Mouse (Mus musculus) ZHBTc4 (cell line): ENCODE results near the gene Fam92b.

Experiments used
- DNase-seq: peaks from one replicate; pipeline ENCODE4 v3.0.0-alpha.2; 2011; ENCODE audit warnings: low read depth, low spot score

Fam92b gene

GRCm38 (mm10) chr8:120160366-120160765, 16.9 kb downstream of the Fam92b start:
- no peak for DNase-seq

DNA sequence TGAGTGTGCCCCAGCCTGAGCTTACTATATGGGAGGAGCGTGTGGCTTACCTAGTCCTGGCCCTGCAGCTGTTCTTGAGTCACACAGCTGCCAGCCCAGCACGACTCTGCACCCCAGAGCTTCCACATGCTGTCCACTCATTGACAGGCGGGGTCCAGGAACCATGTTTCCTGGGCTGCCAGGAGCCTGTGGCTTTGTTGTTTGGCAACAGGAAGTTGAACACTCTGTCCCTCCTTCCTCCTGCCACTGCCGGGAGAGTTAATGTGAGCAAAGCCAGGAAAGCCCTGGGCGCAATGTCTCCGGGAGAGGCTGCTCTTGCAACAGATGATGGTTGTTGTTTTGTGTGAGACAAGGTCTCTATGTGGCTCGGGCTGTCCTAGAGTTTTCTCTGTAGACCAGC, 24.6 kb downstream of the Fam92b start:
- peak; percentile 28 for DNase-seq

DNA sequence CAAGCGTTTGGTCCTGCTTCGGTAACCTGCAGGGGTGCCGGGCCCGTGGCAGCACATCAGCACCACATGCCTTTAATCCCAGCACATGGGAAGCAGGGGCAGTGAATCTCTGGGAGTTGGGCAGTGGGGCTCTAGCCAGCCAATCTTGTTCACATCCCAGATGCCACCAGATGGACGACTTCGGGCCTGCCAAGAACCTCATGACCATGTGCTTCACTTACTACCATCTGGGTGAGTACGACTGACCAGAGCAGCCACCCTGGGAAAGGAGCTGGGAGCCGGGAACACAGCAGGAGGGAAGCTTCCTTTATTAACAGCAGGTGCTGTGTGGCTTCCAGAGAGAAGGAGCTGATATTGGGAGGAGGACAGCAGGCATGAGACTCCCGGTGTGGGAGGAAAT, 26.1 kb downstream of the Fam92b start:
- no peak for DNase-seq

- DNase-seq, result no peak
Measured at GRCm38 (mm10) chr8:120150028-120150427, 27.2 kb downstream of the Fam92b start.

- peak; percentile 52 for DNase-seq
Measured at GRCm38 (mm10) chr8:120146051-120146450, 31.2 kb downstream of the Fam92b start.

- no peak for DNase-seq
Measured at GRCm38 (mm10) chr8:120144652-120145301, 32.5 kb downstream of the Fam92b start.

DNA sequence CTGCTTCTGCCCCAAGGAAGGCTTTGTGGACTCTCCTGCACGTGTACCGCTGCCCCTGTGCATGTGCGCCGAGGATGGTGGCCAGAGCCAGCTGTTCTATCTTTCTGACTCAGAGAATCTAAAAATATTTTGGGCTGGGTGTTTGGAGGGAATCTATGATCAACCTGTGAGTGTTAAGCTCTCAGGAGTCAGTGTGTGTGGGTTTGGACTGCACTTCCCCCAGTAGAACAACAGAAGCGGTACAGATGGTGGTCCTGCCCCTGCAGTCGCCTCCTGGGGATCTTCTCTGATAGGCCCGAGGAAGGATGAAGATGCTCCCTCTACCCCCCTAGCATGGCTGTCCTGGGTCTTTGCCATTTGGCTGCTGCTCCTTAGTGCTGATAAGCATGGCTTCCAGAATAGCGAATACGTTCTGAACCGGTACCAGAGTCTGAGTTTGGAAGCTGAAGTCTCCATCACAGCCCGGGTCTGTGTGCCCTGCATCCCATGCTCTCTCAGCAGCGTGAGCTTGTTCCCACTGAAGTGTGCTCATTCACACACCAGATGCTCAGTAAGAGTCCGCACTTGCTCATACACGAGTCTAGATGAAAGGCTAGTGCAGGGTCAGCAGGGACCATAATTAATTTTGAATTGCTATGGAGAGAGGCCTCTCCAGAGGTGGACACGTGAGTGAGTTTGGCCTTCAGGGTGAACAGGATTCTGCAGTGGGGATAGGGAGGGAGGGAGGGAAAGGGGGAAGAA, 33.2 kb downstream of the Fam92b start:
- no peak for DNase-seq

DNA sequence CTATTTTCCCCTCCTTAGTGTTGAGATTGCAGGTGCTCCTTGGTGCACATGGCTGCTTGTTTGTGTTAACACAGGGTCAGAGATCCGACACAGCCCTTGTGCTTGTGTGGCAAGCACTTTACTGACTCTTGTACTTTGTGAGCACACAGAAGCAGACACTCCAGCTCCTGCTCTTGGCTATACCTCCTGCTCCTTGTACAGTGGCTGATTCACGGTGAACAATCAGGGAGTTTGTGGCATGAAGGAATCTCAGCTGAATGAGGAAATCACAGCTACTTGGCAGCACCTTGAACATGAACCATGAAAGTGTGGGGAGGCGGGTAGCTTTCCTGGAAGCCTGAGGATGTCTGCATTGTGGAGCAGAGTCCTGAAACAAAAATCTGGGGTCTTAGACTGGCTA, 36.5 kb downstream of the Fam92b start:
- no peak for DNase-seq

DNA sequence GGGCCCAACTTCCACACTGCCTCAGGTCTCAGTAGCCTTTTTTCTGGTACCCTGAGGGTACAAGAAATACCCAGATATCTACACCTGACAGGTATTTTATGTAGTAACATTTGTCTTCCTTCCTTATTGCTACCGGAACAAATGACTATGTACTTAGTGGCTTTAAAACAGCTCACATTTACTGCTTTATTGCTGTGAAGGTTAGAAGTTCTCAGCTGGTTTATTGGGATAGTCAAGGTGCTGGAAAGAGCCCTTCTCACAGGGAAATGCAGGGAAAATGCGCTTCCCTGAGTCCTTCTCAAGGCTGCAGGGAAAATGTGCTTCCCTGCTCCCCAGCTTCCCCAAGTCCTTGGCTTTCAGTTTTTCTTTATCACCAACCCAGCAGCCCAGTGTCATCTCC, 38.3 kb downstream of the Fam92b start:
- no peak for DNase-seq

GRCm38 (mm10) chr8:120136618-120137017, 40.6 kb downstream of the Fam92b start:
- DNase-seq, result no peak

GRCm38 (mm10) chr8:120135687-120136086, 41.6 kb downstream of the Fam92b start:
- no peak for DNase-seq

DNA sequence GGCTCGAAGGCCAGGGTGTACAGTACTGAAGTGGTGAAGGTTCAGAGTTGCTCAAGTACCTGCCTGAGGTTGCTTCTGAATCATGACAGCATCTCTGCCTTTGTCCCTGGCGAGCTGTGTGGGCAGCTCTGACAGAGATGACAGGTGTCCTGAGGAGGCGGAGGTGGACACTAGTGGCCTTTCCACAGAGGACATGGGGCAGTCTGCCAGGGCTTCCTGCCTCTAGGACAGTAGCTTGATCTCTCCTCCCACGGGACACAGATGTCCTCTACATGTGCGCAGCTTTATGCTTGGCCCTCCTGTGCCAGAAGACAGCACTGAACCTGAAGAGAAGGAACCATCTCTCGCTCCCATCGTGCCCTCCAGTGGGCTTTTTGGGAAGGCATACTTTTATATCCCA, 44.1 kb downstream of the Fam92b start:
- DNase-seq, result no peak

GRCm38 (mm10) chr8:120131158-120131557, 46.1 kb downstream of the Fam92b start:
- DNase-seq, result no peak

DNA sequence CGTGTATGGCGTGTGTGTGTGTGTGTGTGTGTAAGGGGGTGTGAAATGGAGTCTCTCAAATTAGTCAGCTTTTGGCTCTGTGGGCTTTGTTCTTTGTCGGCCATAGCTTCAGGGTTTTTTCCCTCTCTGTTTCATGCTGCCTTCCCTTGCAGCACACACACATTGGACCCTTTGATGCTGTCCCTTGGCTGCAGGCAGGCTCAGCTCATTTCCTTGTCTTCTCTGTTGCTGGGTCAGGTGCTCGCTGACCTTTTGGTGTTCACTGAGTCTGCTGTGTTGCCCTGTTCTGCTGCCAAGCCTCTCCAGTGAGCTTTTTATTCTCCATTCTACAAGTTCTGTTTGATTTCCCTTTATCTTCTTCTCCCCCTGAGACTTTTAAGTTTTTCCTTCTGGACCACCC, 47.7 kb downstream of the Fam92b start:
- DNase-seq, result no peak

DNA sequence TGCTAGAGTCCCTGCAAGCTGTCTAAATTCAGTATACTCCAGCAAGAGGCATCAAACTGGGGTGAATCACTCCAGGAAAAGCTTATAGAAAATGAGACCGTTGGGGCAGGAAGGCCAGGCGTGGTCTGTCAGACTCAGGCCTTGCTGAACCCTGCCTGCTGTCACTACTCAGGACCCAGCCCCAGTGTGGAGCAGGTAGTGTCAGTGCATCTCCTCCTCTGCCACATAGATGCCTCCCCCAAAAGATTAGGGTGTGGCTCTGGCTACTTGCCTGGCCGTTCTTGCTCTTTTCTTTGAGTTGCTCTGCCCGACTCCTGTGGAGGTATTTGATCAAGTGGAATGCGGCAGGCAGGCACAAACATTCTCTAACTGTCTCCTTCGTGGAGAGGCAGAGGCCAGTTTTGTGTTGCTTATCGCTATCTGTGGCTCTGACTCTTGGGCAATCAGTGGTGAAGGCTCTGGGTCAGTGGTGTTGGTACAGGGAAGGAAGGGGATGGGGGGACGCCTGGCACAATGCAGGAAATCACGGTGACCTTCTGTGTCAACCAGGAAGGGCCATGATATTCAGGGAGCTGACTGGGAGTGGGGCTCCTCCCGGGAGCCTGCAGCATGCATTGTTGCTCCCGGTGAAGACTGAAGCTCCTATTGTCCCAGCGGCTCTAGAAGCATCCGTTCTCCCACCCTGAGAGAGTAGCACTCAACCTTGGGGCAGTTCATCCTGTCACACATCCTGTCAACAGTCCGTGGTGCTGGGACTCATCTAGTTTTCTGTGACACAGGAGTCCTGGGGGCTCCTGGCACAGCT, 50.7 kb downstream of the Fam92b start:
- peak; percentile 30 for DNase-seq

DNA sequence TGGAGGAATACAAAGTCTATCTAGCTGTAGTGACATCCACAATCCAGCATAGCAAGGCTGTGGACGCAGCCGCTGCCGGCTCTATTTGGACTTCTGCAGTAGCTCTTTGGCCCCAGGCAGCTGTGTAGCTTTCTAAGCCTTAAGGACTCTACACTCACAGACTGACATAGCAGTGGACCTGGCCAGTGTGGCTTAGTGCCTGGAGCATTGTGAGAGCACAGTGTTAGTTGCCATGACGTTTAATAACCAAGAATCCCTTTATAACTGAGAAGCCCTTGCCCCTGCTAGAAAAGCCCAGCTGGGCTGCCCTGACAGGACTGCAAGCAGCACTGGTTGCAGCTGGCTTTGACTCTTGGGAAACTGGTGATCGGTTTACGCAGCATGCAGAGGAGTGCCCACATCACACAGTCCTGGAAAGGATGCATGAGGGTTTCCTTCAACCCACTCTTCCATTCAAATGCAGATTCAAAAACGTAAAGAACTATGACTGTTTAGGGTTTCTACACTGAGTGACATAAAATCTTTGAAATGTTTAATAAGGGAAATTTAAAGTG, 52.4 kb downstream of the Fam92b start:
- no peak for DNase-seq

DNA sequence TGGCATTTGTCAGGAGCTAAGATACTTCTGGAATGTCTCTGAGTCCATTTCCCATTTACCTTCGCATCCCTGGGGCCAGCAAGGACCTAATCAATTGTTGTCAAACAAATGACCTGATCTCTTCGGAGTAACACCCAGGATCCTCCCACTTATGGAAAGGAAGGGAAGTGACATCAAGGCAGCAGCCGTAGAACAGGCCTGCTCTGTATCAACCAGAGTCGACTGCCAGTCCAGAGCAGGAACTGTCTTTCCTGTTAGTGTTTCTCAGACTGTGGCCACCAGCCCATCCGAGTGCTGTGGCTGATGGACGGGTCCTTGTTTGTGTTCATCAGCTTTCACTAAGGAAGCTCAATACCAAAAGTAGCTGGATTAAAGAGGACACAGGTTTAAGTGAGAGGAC, 53.0 kb downstream of the Fam92b start:
- DNase-seq, result no peak

DNA sequence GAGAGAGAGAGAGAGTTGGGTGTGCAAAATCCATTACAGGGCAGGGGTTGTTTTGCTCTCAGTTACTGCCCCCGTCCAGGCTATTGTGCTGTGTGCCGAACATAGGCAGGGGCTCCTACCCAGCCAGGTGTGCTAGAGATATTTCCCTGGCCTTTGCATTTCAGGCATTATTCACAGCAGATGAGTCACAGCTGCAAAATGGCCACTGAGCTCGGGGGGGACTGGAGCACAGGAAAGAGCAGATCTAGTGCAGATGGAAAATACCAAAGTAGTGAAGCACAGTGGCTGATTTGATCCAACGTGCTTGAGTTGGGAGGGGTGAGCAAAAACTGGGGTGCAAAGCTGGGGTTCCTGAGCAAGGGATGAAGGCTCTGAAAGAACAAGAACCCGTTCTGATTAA, 56.3 kb downstream of the Fam92b start:
- DNase-seq, result no peak

GRCm38 (mm10) chr8:120119931-120120330, 57.3 kb downstream of the Fam92b start:
- DNase-seq, result no peak

DNA sequence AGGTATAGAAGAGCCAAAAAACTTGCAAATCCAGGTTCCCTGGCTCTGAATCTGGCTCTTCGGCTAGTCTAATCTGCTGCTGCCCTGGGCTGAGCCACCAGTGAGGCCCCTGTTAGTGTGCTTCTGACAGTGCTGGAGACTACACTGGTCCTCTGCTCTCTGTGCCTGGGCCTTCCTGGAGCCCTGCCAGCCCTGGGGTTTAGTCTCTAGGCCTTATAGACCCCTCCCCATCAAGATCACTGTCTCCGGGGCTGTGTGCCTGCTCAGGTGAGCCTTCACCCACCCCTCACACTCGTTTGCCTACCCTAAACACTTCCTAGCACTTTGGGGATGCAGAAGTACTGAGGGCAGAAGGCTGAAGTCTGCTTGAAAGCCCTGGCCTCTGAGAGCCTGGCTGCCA, 57.8 kb downstream of the Fam92b start:
- DNase-seq, result no peak

- no peak for DNase-seq
Measured at GRCm38 (mm10) chr8:120118847-120119246, 58.4 kb downstream of the Fam92b start.

DNA sequence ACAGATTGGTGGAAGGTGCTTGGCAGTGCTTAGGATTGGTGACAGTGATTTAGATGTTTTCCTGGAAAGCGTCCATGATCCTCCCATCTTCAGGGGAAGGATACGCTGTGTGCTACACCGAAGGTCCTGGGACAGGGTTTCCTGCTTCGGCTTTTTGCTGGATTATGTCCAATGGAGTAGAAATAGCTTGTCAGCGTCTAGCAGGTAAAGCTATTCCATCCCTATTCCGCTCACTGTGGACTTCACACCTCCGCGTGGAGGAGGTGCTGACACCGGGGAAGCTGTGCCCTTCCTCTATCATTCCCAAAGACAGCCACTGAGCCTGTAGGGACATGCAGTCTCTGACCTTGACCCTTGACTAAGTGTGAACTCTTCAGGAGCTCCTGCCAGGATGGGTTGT, 59.1 kb downstream of the Fam92b start:
- DNase-seq, result no peak
